Mouse (Mus musculus) thymus, adult 2 months (tissue): ENCODE results near the gene Dip2c. TPM values are rescaled to one million over a fixed set of nuclear protein-coding genes. Genes with fewer than 3 reads are reported as not detected.

Experiments used
- DNase-seq: peaks from one replicate; pipeline ENCODE4 v3.0.0; 2021
- H3K27ac ChIP-seq: fragments of 200-500 bp; 2 replicates; pipeline ENCODE4 v1.5.1; 2012; ENCODE audit warnings: low read length, control low read depth; ENCODE audit not compliant: control insufficient read depth, insufficient read depth
- H3K27me3 ChIP-seq: fragments of 200-500 bp; 2 replicates; pipeline ENCODE4 v1.6.1; 2012; ENCODE audit warnings: mild to moderate bottlenecking, low read length, moderate library complexity, mixed read lengths; ENCODE audit not compliant: control insufficient read depth, insufficient read depth
- H3K36me3 ChIP-seq: fragments of 200-500 bp; 2 replicates; pipeline ENCODE4 v1.6.1; 2012; ENCODE audit warnings: mild to moderate bottlenecking, low read length, moderate library complexity; ENCODE audit not compliant: control insufficient read depth, insufficient read depth
- H3K4me1 ChIP-seq: fragments of 200-500 bp; replicated peaks from 2 replicates; pipeline ENCODE4 v1.6.1; 2012; ENCODE audit warnings: low read length; ENCODE audit not compliant: control insufficient read depth, insufficient read depth
- H3K4me3 ChIP-seq: fragments of 200-500 bp; 2 replicates; pipeline ENCODE4 v1.5.1; 2012; ENCODE audit warnings: mild to moderate bottlenecking, low read length, control low read depth, moderate library complexity; ENCODE audit not compliant: control insufficient read depth, insufficient read depth
- CTCF ChIP-seq: fragments of 200-500 bp; IDR thresholded peaks from 2 replicates; pipeline ENCODE4 v1.5.1; 2012; ENCODE audit warnings: mild to moderate bottlenecking, control low read depth, low read length, moderate library complexity, borderline replicate concordance; ENCODE audit not compliant: control insufficient read depth, poor library complexity, insufficient read depth; ENCODE audit errors: extremely low read depth
- POLR2A ChIP-seq: fragments of 200-500 bp; IDR thresholded peaks from 2 replicates; pipeline ENCODE4 v1.6.1; 2012; ENCODE audit warnings: mild to moderate bottlenecking, low read length, control low read depth, moderate library complexity; ENCODE audit not compliant: control insufficient read depth, poor library complexity, insufficient read depth; ENCODE audit errors: extremely low read depth
- WGBS: fragments of 180-500 bp; shearing (Covaris S2); methylation state at CpG from one replicate; pipeline ENCODE4 v1.1.7; 2018; 5-methylcytosine and 5-hydroxymethylcytosine counted together
- polyA plus RNA-seq: library from polyadenylated mRNA; depleted of rRNA; stranded (reverse); fragments of >200 nt; gene quantifications from 2 replicates; pipeline ENCODE4 v1.2.3, GENCODE M21; 2012

Gene Dip2c
- polyA plus RNA-seq, 1 experiment = 6.5 TPM

- Histone ChIP-seq H3K27me3 (no peaks in the 10 kb centered on the region), H3K27ac (no peak overlapping the region), H3K36me3 (no peaks in the 10 kb centered on the region), H3K4me3 (no peak overlapping the region), H3K4me1 (no peaks in the 10 kb centered on the region)
- no peak for DNase-seq
- 93% methylated on average over 4 of the region's 4 CpGs for WGBS
- TF ChIP-seq CTCF = no peak
- TF ChIP-seq POLR2A = no peak
Observed at GRCm38 (mm10) chr13:9314713-9315112, 38.4 kb downstream of the Dip2c start.

GRCm38 (mm10) chr13:9319745-9320144, 43.4 kb downstream of the Dip2c start:
- no peak for DNase-seq
- no peak overlapping the region for H3K4me3 ChIP-seq
- WGBS = 90% methylated on average over 2 of the region's 2 CpGs

GRCm38 (mm10) chr13:9325262-9325661, 48.9 kb downstream of the Dip2c start:
- Histone ChIP-seq H3K36me3 (no peaks in the 10 kb centered on the region), H3K4me3 (no peak overlapping the region), H3K27ac (no peak overlapping the region), H3K4me1 (no peaks in the 10 kb centered on the region), H3K27me3 (no peaks in the 10 kb centered on the region)
- 76% methylated on average over 1 of the region's 1 CpGs for WGBS
- TF ChIP-seq CTCF = no peak
- no peak for TF ChIP-seq POLR2A
- no peak for DNase-seq

More at GRCm38 (mm10) chr13:9319745-9320144, 43.4 kb downstream of the Dip2c start:
- H3K27ac ChIP-seq = no peak overlapping the region
- TF ChIP-seq POLR2A (no peak), CTCF (no peak)
- no peaks in the 10 kb centered on the region for H3K36me3 ChIP-seq
- no peaks in the 10 kb centered on the region for H3K27me3 ChIP-seq
- H3K4me1 ChIP-seq = no peaks in the 10 kb centered on the region

- WGBS = 95% methylated on average over 1 of the region's 1 CpGs
Observed at GRCm38 (mm10) chr13:9329307-9329915, 53.1 kb downstream of the Dip2c start.

GRCm38 (mm10) chr13:9333187-9333586, 56.9 kb downstream of the Dip2c start:
- no peak for DNase-seq
- TF ChIP-seq POLR2A (no peak), CTCF (no peak)
- Histone ChIP-seq H3K4me3 (no peak overlapping the region), H3K27ac (no peak overlapping the region), H3K27me3 (no peaks in the 10 kb centered on the region), H3K36me3 (no peaks in the 10 kb centered on the region), H3K4me1 (no peaks in the 10 kb centered on the region)

More at GRCm38 (mm10) chr13:9329307-9329915, 53.1 kb downstream of the Dip2c start:
- no peak for DNase-seq
- Histone ChIP-seq H3K27me3 (no peaks in the 10 kb centered on the region), H3K27ac (no peak overlapping the region), H3K4me1 (no peaks in the 10 kb centered on the region), H3K4me3 (no peak overlapping the region), H3K36me3 (no peaks in the 10 kb centered on the region)
- no peak for TF ChIP-seq CTCF
- no peak for TF ChIP-seq POLR2A

GRCm38 (mm10) chr13:9340293-9340692, 64.0 kb downstream of the Dip2c start:
- H3K36me3 ChIP-seq = no peaks in the 10 kb centered on the region
- no peaks in the 10 kb centered on the region for H3K4me1 ChIP-seq
- no peaks in the 10 kb centered on the region for H3K27me3 ChIP-seq
- TF ChIP-seq POLR2A = no peak
- no peak for TF ChIP-seq CTCF
- no peak for DNase-seq
- H3K27ac ChIP-seq = no peak overlapping the region
- 77% methylated on average over 4 of the region's 4 CpGs for WGBS
- H3K4me3 ChIP-seq = no peak overlapping the region

GRCm38 (mm10) chr13:9342696-9343095, 66.4 kb downstream of the Dip2c start:
- TF ChIP-seq POLR2A (no peak), CTCF (no peak)
- DNase-seq = no peak
- H3K4me1 ChIP-seq = no peaks in the 10 kb centered on the region
- no peaks in the 10 kb centered on the region for H3K36me3 ChIP-seq
- H3K27me3 ChIP-seq = no peaks in the 10 kb centered on the region
- H3K4me3 ChIP-seq = no peak overlapping the region
- WGBS = 89% methylated on average over 1 of the region's 1 CpGs
- no peak overlapping the region for H3K27ac ChIP-seq
